Mouse (Mus musculus) thymus, adult 2 months (tissue): Measurements from ENCODE around the gene Mat2b.

ENCODE experiments used
- CTCF ChIP-seq: fragments of 200-500 bp; IDR thresholded peaks from 2 replicates; pipeline ENCODE4 v1.5.1; 2012; ENCODE audit warnings: mild to moderate bottlenecking, control low read depth, low read length, moderate library complexity, borderline replicate concordance; ENCODE audit not compliant: control insufficient read depth, poor library complexity, insufficient read depth; ENCODE audit errors: extremely low read depth
- POLR2A ChIP-seq: fragments of 200-500 bp; IDR thresholded peaks from 2 replicates; pipeline ENCODE4 v1.6.1; 2012; ENCODE audit warnings: mild to moderate bottlenecking, low read length, control low read depth, moderate library complexity; ENCODE audit not compliant: control insufficient read depth, poor library complexity, insufficient read depth; ENCODE audit errors: extremely low read depth

DNA sequence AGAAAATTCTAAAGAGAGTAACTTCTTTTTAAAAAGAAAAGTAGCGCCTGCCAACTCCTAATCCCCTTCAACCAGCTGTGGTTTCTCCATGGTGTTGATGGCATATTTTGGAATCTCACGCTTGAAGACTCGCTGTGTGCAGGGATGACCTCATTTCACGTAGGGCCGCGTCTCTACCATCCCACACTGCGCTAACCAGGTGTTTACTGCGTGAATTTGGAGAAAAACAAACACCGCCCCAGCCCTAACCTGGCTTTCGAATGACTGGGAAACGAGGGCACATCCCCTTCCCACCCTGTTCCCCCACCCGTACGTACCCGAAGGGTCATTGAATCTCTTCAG lies 38.0 kb upstream of the Mat2b start:
- TF ChIP-seq CTCF (no peak), POLR2A (no peak)
